Mouse (Mus musculus): Measurements from ENCODE around the gene Lrig1.

The Lrig1 gene

GRCm38 (mm10) chr6:94604546-94604945 is 95.4 kb downstream of the Lrig1 start:
- no peak for DNase-seq

- DNase-seq = no peak
Observed at GRCm38 (mm10) chr6:94604072-94604471, 95.9 kb downstream of the Lrig1 start.

GRCm38 (mm10) chr6:94601811-94602210 is 98.1 kb downstream of the Lrig1 start:
- DNase-seq = no peak

- DNase-seq = no peak
Observed at GRCm38 (mm10) chr6:94601101-94601500, 98.9 kb downstream of the Lrig1 start.

GRCm38 (mm10) chr6:94599016-94599415 is 100.9 kb downstream of the Lrig1 start:
- DNase-seq = no peak

- DNase-seq = no peak
Observed at GRCm38 (mm10) chr6:94598421-94598820, 101.5 kb downstream of the Lrig1 start.

GRCm38 (mm10) chr6:94596761-94597485 is 103.0 kb downstream of the Lrig1 start:
- DNase-seq = peak; percentile 59

- DNase-seq = no peak
Observed at GRCm38 (mm10) chr6:94596051-94596760, 103.8 kb downstream of the Lrig1 start.

GRCm38 (mm10) chr6:94595206-94595605 is 104.8 kb downstream of the Lrig1 start:
- DNase-seq = peak; percentile 2

- DNase-seq = peak; percentile 5
Observed at GRCm38 (mm10) chr6:94594711-94595110, 105.2 kb downstream of the Lrig1 start.

- DNase-seq = peak; percentile 4
Observed at GRCm38 (mm10) chr6:94594096-94594665, 105.8 kb downstream of the Lrig1 start.

- DNase-seq = peak; percentile 64
Observed at GRCm38 (mm10) chr6:94592710-94593109, 107.2 kb downstream of the Lrig1 start.

GRCm38 (mm10) chr6:94592243-94592642 is 107.7 kb downstream of the Lrig1 start:
- DNase-seq = peak; percentile 71

GRCm38 (mm10) chr6:94588365-94588764 is 111.6 kb downstream of the Lrig1 start:
- DNase-seq = no peak

- no peak for DNase-seq
Observed at GRCm38 (mm10) chr6:94584976-94585375, 115.0 kb downstream of the Lrig1 start.

- DNase-seq = no peak
Observed at GRCm38 (mm10) chr6:94584147-94584695, 115.7 kb downstream of the Lrig1 start.

GRCm38 (mm10) chr6:94582055-94582454 is 117.9 kb downstream of the Lrig1 start:
- no peak for DNase-seq

GRCm38 (mm10) chr6:94577991-94578390 is 122.0 kb downstream of the Lrig1 start:
- no peak for DNase-seq

- DNase-seq = no peak
Observed at GRCm38 (mm10) chr6:94575526-94576166, 124.3 kb downstream of the Lrig1 start.

GRCm38 (mm10) chr6:94568040-94568439 is 131.9 kb downstream of the Lrig1 start:
- DNase-seq = no peak

- DNase-seq = no peak
Observed at GRCm38 (mm10) chr6:94565766-94566165, 134.2 kb downstream of the Lrig1 start.

GRCm38 (mm10) chr6:94563203-94563940 is 136.6 kb downstream of the Lrig1 start:
- no peak for DNase-seq

Data from kidney, postnatal 10 days (tissue).